Mouse (Mus musculus): ENCODE results near the gene Kmt2c.

GRCm38 (mm10) chr5:25498346-25498820 lies at the start of gene Kmt2c:
- TF ChIP-seq FOSL1 (IDR thresholded peaks at IDR 0.05; ENCODE audit: insufficient read depth, low read length, poor library complexity, severe bottlenecking): no peak
- TF ChIP-seq CTCF (IDR thresholded peaks at IDR 0.05; ENCODE audit: control insufficient read depth, insufficient read depth, insufficient read length): no peak
- TF ChIP-seq MYOD1 (IDR thresholded peaks at IDR 0.05; ENCODE audit: control insufficient read depth, insufficient read length, low read depth): no peak
- TF ChIP-seq CEBPB (IDR thresholded peaks at IDR 0.05; ENCODE audit: low read depth): no peak

Data from C2C12 (cell line).